8 mouse cellular contexts compared by ENCODE assay signal in the genomic region with DNA sequence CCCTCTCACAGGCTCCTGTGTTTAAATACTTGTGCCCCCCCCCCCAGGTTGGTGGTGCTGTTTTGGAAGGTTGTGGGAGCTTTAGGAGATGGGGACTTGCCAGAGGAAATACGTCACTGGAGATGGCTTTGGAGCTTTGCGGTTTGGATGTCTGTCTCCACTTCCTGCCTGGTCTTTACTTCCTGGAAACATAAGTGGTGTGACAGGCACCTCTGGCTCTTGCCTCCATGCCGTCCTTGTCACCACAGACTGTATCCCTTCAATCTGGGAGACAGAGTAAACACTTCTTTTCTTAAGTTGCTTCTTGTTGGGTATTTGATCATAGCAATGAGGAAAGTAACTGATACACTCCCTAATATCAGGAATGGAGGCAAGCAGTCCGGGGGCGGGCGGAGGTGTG.
"Had no signal": no experiment of that assay in that cellular context is flagged by ENCODE, and none has a peak within 500 bp of the region (broad histone marks: within the 10 kb centered on the region; RNA-seq: fewer than 3 reads in every experiment).

No protein-coding gene starts in this region.

- DNase-seq: kidney, adult 18-20 months; kidney, postnatal 25 days; lung, adult 2 months; lung, postnatal 4 days; right cerebral cortex, adult 18-20 months; right cerebral cortex, postnatal 25 days; thymus, postnatal 4 days had no signal

- ATAC-seq: lung, postnatal 0 days had no signal
